Mouse (Mus musculus) C2C12 (cell line): ENCODE results near the gene Tmem178b.

ENCODE experiments used
- CTCF ChIP-seq: IDR thresholded peaks from one replicate; pipeline ENCODE4 v1.5.1; 2011; ENCODE audit not compliant: control insufficient read depth, insufficient read depth, insufficient read length
- MAX ChIP-seq: IDR thresholded peaks from one replicate; pipeline ENCODE4 v1.6.1; 2011; ENCODE audit warnings: mild to moderate bottlenecking, control low read depth
- MYOD1 ChIP-seq: IDR thresholded peaks from one replicate; pipeline ENCODE4 v1.6.1; 2011; ENCODE audit warnings: low read depth; ENCODE audit not compliant: control insufficient read depth, insufficient read length
- MYOG ChIP-seq: IDR thresholded peaks from one replicate; pipeline ENCODE4 v1.6.1; 2011; ENCODE audit not compliant: control insufficient read depth, insufficient read length; ENCODE audit errors: extremely low read depth
- USF1 ChIP-seq: IDR thresholded peaks from one replicate; pipeline ENCODE4 v1.6.1; 2011; ENCODE audit warnings: low read depth, mild to moderate bottlenecking, control low read depth, moderate library complexity

GRCm38 (mm10) chr6:40133436-40133835 lies 260.4 kb downstream of the Tmem178b start:
- TF ChIP-seq MYOD1 = no peak
- TF ChIP-seq CTCF = no peak
- no peak for TF ChIP-seq MAX
- no peak for TF ChIP-seq USF1
- TF ChIP-seq MYOG = no peak
